Mouse (Mus musculus) neural tube, embryonic 11.5 days (tissue): ENCODE data around the gene Nr6a1. TPM values are rescaled to one million over a fixed set of nuclear protein-coding genes. Genes with fewer than 3 reads are reported as not detected.

Source experiments
- ATAC-seq: fragments of 200-750 bp; cut with Nextera tagmentation; 2 replicates; pipeline ENCODE4 v1.8.0; 2017; ENCODE audit warnings: moderate number of reproducible peaks, mild to moderate bottlenecking, moderate TSS enrichment, moderate library complexity; ENCODE audit not compliant: insufficient read depth, low FRiP score, low TSS enrichment
- DNase-seq: peaks from one replicate; pipeline ENCODE4 v3.0.0-alpha.2; 2015; ENCODE audit warnings: low spot score
- H3K27ac ChIP-seq: fragments of 300-500 bp; sonication (generic); 2 replicates; pipeline ENCODE4 v1.5.1; 2014; ENCODE audit warnings: low read depth, mild to moderate bottlenecking, low read length
- H3K27me3 ChIP-seq: fragments of 300-500 bp; sonication (generic); 2 replicates; pipeline ENCODE4 v1.6.1; 2014; ENCODE audit warnings: mild to moderate bottlenecking, low read length, mixed read lengths; ENCODE audit not compliant: control insufficient read depth, insufficient read depth
- H3K36me3 ChIP-seq: fragments of 300-500 bp; sonication (generic); 2 replicates; pipeline ENCODE4 v1.6.1; 2014; ENCODE audit warnings: mild to moderate bottlenecking, low read length, moderate library complexity, mixed read lengths; ENCODE audit not compliant: control insufficient read depth, insufficient read depth
- H3K4me1 ChIP-seq: fragments of 300-500 bp; sonication (generic); 2 replicates; pipeline ENCODE4 v1.6.1; 2014; ENCODE audit warnings: low read length, mixed read lengths; ENCODE audit not compliant: control insufficient read depth, insufficient read depth
- H3K4me2 ChIP-seq: fragments of 300-500 bp; sonication (generic); 2 replicates; pipeline ENCODE4 v1.6.1; 2014; ENCODE audit warnings: low read depth, mild to moderate bottlenecking, moderate library complexity
- H3K4me3 ChIP-seq: fragments of 300-500 bp; sonication (generic); 2 replicates; pipeline ENCODE4 v1.5.1; 2014; ENCODE audit warnings: low read depth, low read length
- H3K9ac ChIP-seq: fragments of 300-500 bp; sonication (generic); 2 replicates; pipeline ENCODE4 v1.6.1; 2014; ENCODE audit warnings: mild to moderate bottlenecking, low read length
- H3K9me3 ChIP-seq: fragments of 300-500 bp; sonication (generic); 2 replicates; pipeline ENCODE4 v1.6.1; 2016; ENCODE audit warnings: low read length; ENCODE audit not compliant: control insufficient read depth
- WGBS: fragments of 180-500 bp; shearing (Covaris S2); extraction: QIAGEN DNeasy Blood & Tissue Kit; methylation state at CpG from one replicate; pipeline ENCODE4 v1.1.7; 2014; 5-methylcytosine and 5-hydroxymethylcytosine counted together
- polyA plus RNA-seq: library from polyadenylated mRNA; unstranded; fragments of >200 nt; fragmentation: Nextera tagmentation; extraction: Ambion mirVana; gene quantifications from 2 replicates; pipeline ENCODE4 v1.2.1, GENCODE M21; 2014

The Nr6a1 gene
- polyA plus RNA-seq, 1 experiment from 2014 or later = 6.4 TPM

DNA sequence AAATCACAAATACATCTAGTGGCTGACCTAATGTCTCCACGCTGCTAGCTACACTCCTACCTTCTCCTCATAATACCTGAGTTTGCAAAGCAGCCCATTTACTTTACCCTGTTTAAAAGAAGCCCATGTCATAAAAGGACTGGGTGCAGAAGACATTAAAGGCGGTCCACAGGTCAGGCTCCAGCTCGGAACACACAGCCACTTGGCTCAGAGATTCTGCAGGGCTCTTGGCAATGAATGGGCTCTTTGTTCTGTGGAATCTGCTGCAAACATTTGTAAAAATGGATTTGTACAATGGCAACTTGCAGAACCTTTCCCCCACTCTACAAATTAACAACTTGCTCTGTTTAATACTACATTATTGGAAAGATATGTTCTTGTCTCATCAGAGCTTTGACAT is 202.1 kb downstream of the Nr6a1 start:
- no peak overlapping the region for H3K4me3 ChIP-seq
- H3K4me2 ChIP-seq = no peak overlapping the region
- no peak overlapping the region for H3K9ac ChIP-seq
- H3K4me1 ChIP-seq = no peaks in the 10 kb centered on the region
- WGBS = 44% methylated on average over 3 of the region's 3 CpGs
- ATAC-seq (no peak), DNase-seq (no peak)
- no peaks in the 10 kb centered on the region for H3K9me3 ChIP-seq
- H3K27me3 ChIP-seq = no peaks in the 10 kb centered on the region
- no peak overlapping the region for H3K27ac ChIP-seq
- no peaks in the 10 kb centered on the region for H3K36me3 ChIP-seq

DNA sequence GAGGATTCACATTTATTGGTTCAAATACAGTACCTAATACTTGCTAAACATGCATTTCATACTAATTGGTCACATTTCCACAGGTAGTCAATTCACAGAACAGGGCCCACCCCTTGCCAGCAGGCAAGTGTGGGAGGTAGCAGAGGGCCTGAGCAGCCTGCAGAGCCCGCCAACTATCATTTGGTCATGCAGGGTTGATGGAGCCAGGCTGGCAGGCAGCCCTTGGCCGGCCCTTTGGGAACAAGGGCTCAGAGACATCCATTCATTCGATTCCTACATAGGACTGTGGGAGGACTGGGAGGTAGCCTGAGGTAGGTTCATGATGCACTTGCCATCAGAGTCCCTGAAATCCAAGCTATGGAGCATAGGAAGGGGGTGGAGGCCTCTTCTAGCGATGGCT is 204.1 kb downstream of the Nr6a1 start:
- H3K27me3 ChIP-seq = no peaks in the 10 kb centered on the region
- H3K9me3 ChIP-seq = no peaks in the 10 kb centered on the region
- DNase-seq = no peak
- no peaks in the 10 kb centered on the region for H3K4me1 ChIP-seq
- no peak for ATAC-seq
- H3K27ac ChIP-seq = no peak overlapping the region
- H3K36me3 ChIP-seq = no peaks in the 10 kb centered on the region
- no peak overlapping the region for H3K9ac ChIP-seq
- H3K4me2 ChIP-seq = no peak overlapping the region
- no peak overlapping the region for H3K4me3 ChIP-seq
- WGBS = 90% methylated on average over 4 of the region's 4 CpGs

DNA sequence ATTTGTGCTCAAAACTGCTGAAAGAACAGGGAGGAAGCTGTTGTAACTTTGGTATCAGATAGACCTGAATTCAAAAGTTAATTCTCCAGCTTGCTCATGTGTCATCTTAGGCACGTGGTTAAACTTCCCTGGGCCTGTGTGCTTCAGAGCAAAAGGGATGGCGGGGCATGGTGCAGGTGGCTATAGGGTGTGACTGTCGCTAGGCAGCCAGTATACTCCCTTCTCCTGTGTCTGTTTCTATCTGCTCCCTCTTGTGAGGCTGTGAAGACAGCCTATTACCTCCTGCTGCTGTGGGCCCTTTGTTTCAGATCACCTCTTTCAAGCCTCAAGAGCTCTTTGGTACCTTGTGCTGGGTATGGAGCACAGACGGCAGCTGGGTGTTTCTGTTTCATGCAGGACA is 205.4 kb downstream of the Nr6a1 start:
- no peaks in the 10 kb centered on the region for H3K36me3 ChIP-seq
- 34% methylated on average over 4 of the region's 4 CpGs for WGBS
- no peak overlapping the region for H3K4me2 ChIP-seq
- no peaks in the 10 kb centered on the region for H3K4me1 ChIP-seq
- no peaks in the 10 kb centered on the region for H3K9me3 ChIP-seq
- ATAC-seq (no peak), DNase-seq (no peak)
- H3K27ac ChIP-seq = no peak overlapping the region
- H3K4me3 ChIP-seq = no peak overlapping the region
- H3K9ac ChIP-seq = no peak overlapping the region
- no peaks in the 10 kb centered on the region for H3K27me3 ChIP-seq

DNA sequence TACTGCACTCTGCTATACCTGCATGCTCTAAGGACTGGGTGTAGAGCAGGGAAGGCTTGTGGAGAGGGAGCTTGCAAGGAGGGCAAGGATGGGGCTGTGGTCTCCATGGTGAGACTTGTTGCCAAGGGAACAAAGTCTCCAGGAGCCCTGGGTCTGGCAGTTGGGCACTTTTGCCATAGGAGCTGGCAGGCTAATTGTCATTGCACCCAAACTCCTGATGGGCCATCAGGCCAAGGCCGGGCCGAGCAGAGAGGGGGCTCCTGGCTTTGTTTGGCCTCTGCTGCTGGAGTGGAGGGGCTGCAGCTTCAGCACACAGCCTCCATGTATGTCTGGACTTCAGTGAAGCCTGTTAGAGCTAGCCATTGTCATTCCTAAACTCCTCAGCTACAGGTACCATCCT is 206.8 kb downstream of the Nr6a1 start:
- DNase-seq (no peak), ATAC-seq (no peak)
- WGBS = 71% methylated on average over 2 of the region's 2 CpGs
- Histone ChIP-seq H3K4me2 (no peak overlapping the region), H3K4me1 (no peaks in the 10 kb centered on the region), H3K9me3 (no peaks in the 10 kb centered on the region), H3K36me3 (no peaks in the 10 kb centered on the region), H3K27me3 (no peaks in the 10 kb centered on the region), H3K27ac (no peak overlapping the region), H3K4me3 (no peak overlapping the region), H3K9ac (no peak overlapping the region)

DNA sequence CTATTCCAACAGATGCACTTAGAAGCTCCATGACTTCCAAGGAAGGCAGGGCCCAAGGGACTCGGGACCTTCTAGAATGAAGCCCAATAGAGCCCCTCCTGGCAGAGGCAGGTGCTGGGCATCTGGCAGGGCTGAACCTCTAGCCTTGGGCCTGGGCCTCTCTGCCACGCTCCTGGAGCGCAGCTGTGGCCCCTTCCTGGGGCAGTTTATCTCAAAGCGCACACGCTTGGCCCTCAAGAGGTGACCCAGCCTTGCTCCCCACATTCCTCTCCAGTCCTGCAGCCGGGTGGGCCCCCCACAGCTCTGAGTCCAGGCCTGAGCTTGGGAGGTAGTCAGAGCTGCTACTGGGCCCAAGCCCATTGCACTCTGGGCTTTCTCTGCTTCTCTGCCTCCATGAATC is 208.1 kb downstream of the Nr6a1 start:
- 77% methylated on average over 6 of the region's 6 CpGs for WGBS
- Histone ChIP-seq H3K9ac (no peak overlapping the region), H3K4me2 (no peak overlapping the region), H3K9me3 (no peaks in the 10 kb centered on the region), H3K27me3 (no peaks in the 10 kb centered on the region), H3K4me3 (no peak overlapping the region), H3K36me3 (no peaks in the 10 kb centered on the region), H3K27ac (no peak overlapping the region), H3K4me1 (no peaks in the 10 kb centered on the region)
- ATAC-seq = no peak
- no peak for DNase-seq

DNA sequence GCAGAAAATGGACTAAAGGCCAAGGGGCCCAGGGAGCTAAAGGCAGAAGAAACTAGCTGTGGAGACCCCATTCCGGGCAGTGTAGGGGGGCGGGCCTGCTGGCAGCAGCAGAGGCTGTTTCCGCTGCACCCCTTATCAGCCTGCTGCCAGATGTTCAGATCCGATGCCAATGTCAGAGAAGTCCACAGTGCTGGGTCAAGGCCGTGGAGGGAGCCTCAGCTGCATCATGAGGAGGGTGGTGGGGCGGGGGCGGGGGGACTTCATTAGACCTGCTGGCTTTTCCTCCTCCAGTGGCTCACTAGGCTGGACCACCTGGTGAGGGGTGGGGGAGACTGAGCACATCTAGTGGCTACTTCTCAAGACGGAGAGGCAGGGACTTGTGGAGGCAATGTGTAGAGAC is 208.8 kb downstream of the Nr6a1 start:
- Histone ChIP-seq H3K4me2 (no peak overlapping the region), H3K27me3 (peaks cover 4% of the 10 kb centered on the region), H3K9ac (no peak overlapping the region), H3K4me1 (no peaks in the 10 kb centered on the region), H3K27ac (no peak overlapping the region), H3K9me3 (no peaks in the 10 kb centered on the region), H3K36me3 (no peaks in the 10 kb centered on the region), H3K4me3 (no peak overlapping the region)
- 76% methylated on average over 8 of the region's 8 CpGs for WGBS
- ATAC-seq (no peak), DNase-seq (no peak)

DNA sequence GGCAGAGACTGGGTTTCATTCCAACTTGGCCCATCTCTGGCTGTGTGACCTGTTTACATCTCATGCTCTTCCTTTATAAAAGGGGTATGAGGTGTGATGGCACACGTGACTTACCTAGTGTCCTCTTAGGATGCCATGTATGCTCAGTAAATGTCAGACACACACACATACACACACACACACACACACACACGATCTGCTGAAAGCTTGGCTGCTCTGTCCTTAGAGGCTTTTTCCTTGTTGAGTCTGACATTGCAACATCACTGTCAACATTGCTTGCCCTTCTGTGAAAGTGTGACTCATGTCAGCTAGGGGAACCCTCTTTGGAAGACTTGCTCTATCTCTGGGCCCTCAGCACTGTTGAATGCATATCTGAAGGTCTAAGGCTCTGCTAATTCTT is 210.1 kb downstream of the Nr6a1 start:
- H3K36me3 ChIP-seq = no peaks in the 10 kb centered on the region
- no peak overlapping the region for H3K4me2 ChIP-seq
- WGBS = 88% methylated on average over 2 of the region's 2 CpGs

DNA sequence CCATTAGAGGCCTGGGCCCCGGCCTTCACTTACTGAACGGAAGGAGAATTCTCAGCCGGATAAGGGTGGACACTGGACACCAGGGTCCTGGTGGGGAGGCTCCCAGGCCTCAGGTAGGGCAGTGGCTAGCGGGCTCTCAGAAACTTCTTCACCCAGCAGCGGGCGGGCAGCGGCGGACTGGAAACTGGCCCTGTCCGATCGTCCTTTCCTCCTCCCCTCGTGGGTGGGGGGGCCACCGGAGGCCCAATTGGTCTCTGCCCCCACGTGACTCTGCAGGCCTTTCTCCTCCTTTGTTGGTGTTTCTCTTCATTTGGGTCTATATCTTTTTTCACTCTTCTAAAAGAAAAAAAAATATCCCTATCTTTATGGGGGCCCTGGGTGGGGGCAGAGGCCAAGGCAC is 213.2 kb downstream of the Nr6a1 start, which contains the start of gene Nr5a1:
Nr5a1 (minus strand) TSS at position 219 of the 400 bp plus-strand sequence.
- H3K9ac ChIP-seq = no peak within 1 kb of the TSS
- no peak within 1 kb of the TSS for H3K27ac ChIP-seq
- no peak for ATAC-seq
- no peak within 1 kb of the TSS for H3K4me3 ChIP-seq
- no peak for DNase-seq
- H3K36me3 ChIP-seq = no peaks in the 10 kb centered on the region
- 83% methylated on average over 13 of the region's 13 CpGs for WGBS
- no peaks in the 10 kb centered on the region for H3K9me3 ChIP-seq
- H3K4me2 ChIP-seq = no peak within 1 kb of the TSS
- peaks cover 5% of the 10 kb centered on the region; the same call in 1 of the 2 replicates for H3K4me1 ChIP-seq
- H3K27me3 ChIP-seq = peaks cover 41% of the 10 kb centered on the region

More for the DNA sequence above, 210.1 kb downstream of the Nr6a1 start:
- ATAC-seq (no peak), DNase-seq (no peak)
- peaks cover 17% of the 10 kb centered on the region for H3K27me3 ChIP-seq
- H3K4me1 ChIP-seq = no peaks in the 10 kb centered on the region
- H3K9me3 ChIP-seq = no peaks in the 10 kb centered on the region
- H3K4me3 ChIP-seq = no peak overlapping the region
- no peak overlapping the region for H3K27ac ChIP-seq
- H3K9ac ChIP-seq = no peak overlapping the region

DNA sequence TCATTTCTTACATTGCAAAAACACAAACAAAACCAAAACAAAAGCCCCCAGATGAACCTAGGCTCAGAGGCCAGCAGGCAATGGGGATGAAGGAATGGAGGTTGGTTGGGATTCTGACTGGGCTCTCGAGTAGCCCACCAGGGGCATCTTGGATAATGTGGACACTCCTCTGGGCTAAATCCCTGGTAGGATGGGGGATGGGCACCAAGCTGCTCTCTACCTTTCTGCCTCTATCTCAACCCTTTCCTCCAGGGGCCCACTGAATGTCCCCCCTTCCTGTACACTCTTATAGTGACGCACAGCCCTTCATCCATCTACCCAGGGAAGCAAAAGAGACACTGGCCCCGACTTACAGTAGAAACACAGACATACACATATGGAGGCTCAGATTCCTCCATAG is 213.9 kb downstream of the Nr6a1 start:
- H3K36me3 ChIP-seq = no peaks in the 10 kb centered on the region
- no peak overlapping the region for H3K4me2 ChIP-seq
- peaks cover 5% of the 10 kb centered on the region; the same call in 1 of the 2 replicates for H3K4me1 ChIP-seq
- ATAC-seq = no peak
- no peak overlapping the region for H3K27ac ChIP-seq
- peaks cover 48% of the 10 kb centered on the region for H3K27me3 ChIP-seq
- no peak overlapping the region for H3K9ac ChIP-seq
- DNase-seq = no peak
- no peaks in the 10 kb centered on the region for H3K9me3 ChIP-seq
- WGBS = 88% methylated on average over 3 of the region's 3 CpGs
- H3K4me3 ChIP-seq = no peak overlapping the region
